In the genomic region with DNA sequence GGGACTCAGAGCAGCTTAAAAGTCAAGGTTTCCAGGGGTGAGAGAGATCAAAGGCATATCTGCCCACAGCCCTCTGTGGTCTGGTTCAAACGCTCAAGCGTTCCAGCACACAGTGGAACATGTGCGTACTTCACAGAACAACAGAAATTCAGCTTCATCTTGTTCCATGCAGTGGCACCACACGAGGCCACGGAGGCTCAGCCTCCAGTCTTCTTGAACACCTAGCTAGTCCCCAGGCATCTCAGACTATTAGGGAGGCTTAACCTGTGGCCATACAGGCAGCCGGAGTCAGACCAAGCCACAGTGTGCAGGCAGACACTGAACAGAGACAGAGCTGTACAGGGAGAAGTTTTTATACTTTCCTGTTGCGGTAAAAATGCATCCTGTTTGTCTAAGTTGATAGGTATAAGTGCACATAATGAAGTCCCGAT, we compare ENCODE assay signal across 15 mouse cellular contexts. TPM values are rescaled to one million over a fixed set of nuclear protein-coding genes. Genes with fewer than 3 reads are reported as not detected.
DNase-seq lines count a peak whose midpoint lies in the region; ATAC-seq lines count a peak whose summit lies in the region.
"Had no signal": no experiment of that assay in that cellular context is flagged by ENCODE, and none has a peak within 500 bp of the region (broad histone marks: within the 10 kb centered on the region; RNA-seq: fewer than 3 reads in every experiment).

No protein-coding gene starts in this region.

- peak; percentile 50 for ATAC-seq in megakaryocyte, adult 5-6 weeks (ENCODE audit: poor library complexity, severe bottlenecking)
- ATAC-seq: forebrain, postnatal 0 days; intestine, postnatal 0 days had no signal

- peak; percentile 51 to 69 for DNase-seq in adrenal gland, adult (ENCODE audit: inconsistent age in 2 of 2, low spot score in 1 of 2)
- no peak for DNase-seq in adrenal gland, postnatal 4 days (ENCODE audit: low spot score in 2 of 2)
- peak; percentile 16 for DNase-seq in adrenal gland, postnatal 10 days
- peak; percentile 39 for DNase-seq in thymus, postnatal 14 days
- DNase-seq in layer of hippocampus, postnatal 36 days = no peak
- DNase-seq in layer of hippocampus, adult 9-11 months = no peak
- no peak for DNase-seq in left cerebral cortex, adult 8-10 months (ENCODE audit: low spot score in 2 of 2)
- DNase-seq: cerebellum, adult 8-10 months; forebrain, postnatal 0 days; heart, postnatal 4 days; kidney, postnatal 4 days; lung, adult 2 months had no signal

RNA-seq across cellular contexts. Expression of a gene that starts 16.3 kb away (rescaled TPM):
- not detected for total RNA-seq in adrenal gland, postnatal 4 days (2021)
- total RNA-seq in adrenal gland, postnatal 10 days (2021) = not detected
- total RNA-seq in megakaryocyte, adult 5-6 weeks (2015) = 1.2 and 1.3 TPM in 2 replicates
- 1.5 and 1.8 TPM in 2 replicates for total RNA-seq in megakaryocyte, adult 5-6 weeks (2017)
- under 1 TPM in 1 of 2 experiments, not detected in 1; 0.30 TPM for total RNA-seq in layer of hippocampus, postnatal 36 days (2021)
- under 1 TPM in 3 of 4 experiments, not detected in 1; 0.19 to 0.64 (median 0.36) TPM for total RNA-seq in left cerebral cortex, adult 8-10 months (2022)
- total RNA-seq: gastrocnemius, adult 8-10 months; heart, postnatal 4 days had no signal

Comparison
In these comparisons a context has a peak if more than half of its experiments do, and no peak if none do; other contexts are left out.
1. DNase-seq: peak in adrenal gland, adult (2 of 2), adrenal gland, postnatal 10 days (single experiment) and thymus, postnatal 14 days (single experiment); none in adrenal gland, postnatal 4 days (0 of 2), layer of hippocampus, postnatal 36 days (0 of 2), layer of hippocampus, adult 9-11 months (single experiment) and left cerebral cortex, adult 8-10 months (0 of 2).